ENCODE assay signal across 20 mouse cellular contexts in the genomic region with DNA sequence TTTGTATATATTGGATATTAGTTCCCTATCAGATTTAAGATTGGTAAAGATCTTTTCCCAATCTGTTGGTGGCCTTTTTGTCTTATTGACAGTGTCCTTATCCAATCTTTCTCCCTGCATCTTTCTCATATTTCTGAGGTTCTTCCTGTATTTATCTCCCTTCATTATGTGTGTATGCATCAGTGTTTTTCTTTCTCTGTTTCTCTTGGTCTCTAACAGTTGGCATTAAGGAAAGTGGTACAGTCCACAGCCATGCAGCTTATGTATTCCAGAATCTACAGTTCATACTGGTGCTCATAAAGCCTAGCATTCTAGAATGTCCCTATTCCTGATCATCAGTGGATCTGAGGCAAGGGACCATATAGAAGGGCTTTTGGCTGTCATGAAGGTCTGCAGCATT. TPM values are rescaled to one million over a fixed set of nuclear protein-coding genes. Genes with fewer than 3 reads are reported as not detected.
DNase-seq lines count a peak whose midpoint lies in the region; TF ChIP-seq lines count a peak whose summit lies in the region.
"Had no signal": no experiment of that assay in that cellular context is flagged by ENCODE, and none has a peak within 500 bp of the region (broad histone marks: within the 10 kb centered on the region; RNA-seq: fewer than 3 reads in every experiment).

Spaca5 (plus strand) TSS at position 301 of the 400 bp plus-strand sequence.

- H3K4me3 ChIP-seq in testis, adult 2 months (ENCODE audit: control insufficient read depth, low read depth, low read length): peak within 1 kb of the TSS; percentile 63

- no peak for DNase-seq in testis, postnatal 10 days (ENCODE audit: low spot score)
- DNase-seq: adrenal gland, adult 2 months; adrenal gland, adult 8-10 months; adrenal gland, postnatal 10 days; adrenal gland, postnatal 14 days; adrenal gland, postnatal 25 days; adrenal gland, postnatal 36 days; B cell, adult 2 months; cerebellum, adult 11 months; cerebellum, adult 11-12 months; cerebellum, adult 18-20 months; cerebellum, adult 2 months had no signal

- peak within 1 kb of the TSS; percentile 36; the same call in 1 of the 2 replicates for H3K27ac ChIP-seq in testis, adult 2 months (ENCODE audit: control insufficient read depth, insufficient read depth, low read depth, low read length)

- no peak for TF ChIP-seq POLR2A in testis, adult 2 months (IDR thresholded peaks at IDR 0.05; ENCODE audit: control insufficient read depth, low read depth, low read length)

- no peak for TF ChIP-seq CTCF in testis, adult 2 months (IDR thresholded peaks at IDR 0.05; ENCODE audit: control insufficient read depth, insufficient read depth, insufficient replicate concordance, low read depth, low read length)

- no peaks in the 10 kb centered on the region for H3K36me3 ChIP-seq in testis, adult 2 months (ENCODE audit: control insufficient read depth, insufficient read depth, low read length)
- H3K36me3 ChIP-seq: G1E had no signal

- no peaks in the 10 kb centered on the region for H3K27me3 ChIP-seq in testis, adult 2 months (ENCODE audit: control insufficient read depth, insufficient read depth, low read length)
- H3K27me3 ChIP-seq: CH12.LX had no signal

- H3K4me1 ChIP-seq in testis, adult 2 months (ENCODE audit: control insufficient read depth, insufficient read depth, low read length): no peaks in the 10 kb centered on the region

RNA-seq across cellular contexts. Expression of gene Spaca5, which starts in this region (rescaled TPM):
- 40.9 and 62.3 TPM in 2 replicates for polyA plus RNA-seq in testis, adult 2 months (2012; rRNA removed)
- polyA plus RNA-seq: activated CD4-positive, CD25-positive, alpha-beta regulatory T cell, adult 4 months; adrenal gland, adult 2 months; brain, embryonic 14.5 days; C2C12; CD4-positive, CD25-positive, alpha-beta regulatory T cell, adult 4 months; cerebellum, adult 2 months; G1E; Patski had no signal
